Mouse (Mus musculus) limb, embryonic 13.5 days (tissue): Measurements from ENCODE around the gene Tsc22d3. TPM values are rescaled to one million over a fixed set of nuclear protein-coding genes. Genes with fewer than 3 reads are reported as not detected.

Experiments
- ATAC-seq: fragments of 200-750 bp; cut with Nextera tagmentation; 2 replicates; pipeline ENCODE4 v1.8.0; 2017; ENCODE audit warnings: low read depth, moderate number of reproducible peaks, moderate TSS enrichment; ENCODE audit not compliant: low FRiP score
- H3K27ac ChIP-seq: fragments of 300-500 bp; sonication (generic); 2 replicates; pipeline ENCODE4 v1.5.1; 2015; ENCODE audit warnings: inconsistent platforms, mild to moderate bottlenecking, moderate library complexity
- H3K27me3 ChIP-seq: fragments of 300-500 bp; sonication (generic); 2 replicates; pipeline ENCODE4 v1.6.1; 2015; ENCODE audit warnings: mild to moderate bottlenecking, inconsistent platforms
- H3K36me3 ChIP-seq: fragments of 300-500 bp; sonication (generic); 2 replicates; pipeline ENCODE4 v1.6.1; 2015; ENCODE audit warnings: inconsistent platforms, mild to moderate bottlenecking, moderate library complexity
- H3K4me1 ChIP-seq: fragments of 300-500 bp; sonication (generic); 2 replicates; pipeline ENCODE4 v1.6.1; 2015; ENCODE audit warnings: inconsistent platforms
- H3K4me2 ChIP-seq: fragments of 300-500 bp; sonication (generic); replicated peaks from 2 replicates; pipeline ENCODE4 v1.6.1; 2015; ENCODE audit warnings: inconsistent platforms, mild to moderate bottlenecking, moderate library complexity
- H3K4me3 ChIP-seq: fragments of 300-500 bp; sonication (generic); 2 replicates; pipeline ENCODE4 v1.5.1; 2015; ENCODE audit warnings: moderate library complexity, mild to moderate bottlenecking, inconsistent platforms
- H3K9ac ChIP-seq: fragments of 300-500 bp; sonication (generic); 2 replicates; pipeline ENCODE4 v1.6.1; 2015; ENCODE audit warnings: mild to moderate bottlenecking, inconsistent platforms
- H3K9me3 ChIP-seq: fragments of 300-500 bp; sonication (generic); 2 replicates; pipeline ENCODE4 v1.6.1; 2016; ENCODE audit warnings: inconsistent platforms
- WGBS: fragments of 180-500 bp; shearing (Covaris S2); methylation state at CpG from one replicate; pipeline ENCODE4 v1.1.7; 2015; 5-methylcytosine and 5-hydroxymethylcytosine counted together
- polyA plus RNA-seq: library from polyadenylated mRNA; unstranded; fragments of >200 nt; fragmentation: Nextera tagmentation; extraction: Ambion mirVana; gene quantifications from 2 replicates; pipeline ENCODE4 v1.2.1, GENCODE M21; 2015

The Tsc22d3 gene
- polyA plus RNA-seq, 1 experiment from 2014 or later = 114 TPM

GRCm38 (mm10) chrX:140539111-140539680, 61.3 kb downstream of the Tsc22d3 start:
- no peaks in the 10 kb centered on the region for H3K9me3 ChIP-seq
- peaks cover 66% of the 10 kb centered on the region for H3K27me3 ChIP-seq
- H3K4me1 ChIP-seq = peaks cover 11% of the 10 kb centered on the region; the same call in 1 of the 2 replicates
- peaks cover 10% of the 10 kb centered on the region; the same call in 1 of the 2 replicates for H3K36me3 ChIP-seq
- no peak overlapping the region for H3K9ac ChIP-seq
- no peak overlapping the region for H3K27ac ChIP-seq
- ATAC-seq = no peak
- H3K4me3 ChIP-seq = no peak overlapping the region
- no peak overlapping the region for H3K4me2 ChIP-seq
- WGBS = 82% methylated on average over 3 of the region's 3 CpGs

- WGBS = 76% methylated on average over 2 of the region's 2 CpGs
- Histone ChIP-seq H3K9me3 (no peaks in the 10 kb centered on the region), H3K4me1 (peaks cover 11% of the 10 kb centered on the region; the same call in 1 of the 2 replicates), H3K9ac (no peak overlapping the region), H3K4me2 (no peak overlapping the region), H3K36me3 (peaks cover 10% of the 10 kb centered on the region; the same call in 1 of the 2 replicates), H3K27me3 (peaks cover 66% of the 10 kb centered on the region), H3K4me3 (no peak overlapping the region), H3K27ac (no peak overlapping the region)
- no peak for ATAC-seq
These were observed 61.8 kb downstream of the Tsc22d3 start for GRCm38 (mm10) chrX:140538649-140539048.

GRCm38 (mm10) chrX:140537662-140538061, 62.8 kb downstream of the Tsc22d3 start:
- Histone ChIP-seq H3K4me1 (peaks cover 11% of the 10 kb centered on the region; the same call in 1 of the 2 replicates), H3K4me3 (no peak overlapping the region), H3K4me2 (no peak overlapping the region), H3K27me3 (peaks cover 57% of the 10 kb centered on the region), H3K9ac (no peak overlapping the region), H3K27ac (no peak overlapping the region), H3K9me3 (no peaks in the 10 kb centered on the region), H3K36me3 (peaks cover 10% of the 10 kb centered on the region; the same call in 1 of the 2 replicates)
- 42% methylated on average over 6 of the region's 6 CpGs for WGBS
- ATAC-seq = no peak

GRCm38 (mm10) chrX:140535487-140535886, 65.0 kb downstream of the Tsc22d3 start:
- peaks cover 8% of the 10 kb centered on the region; the same call in 1 of the 2 replicates for H3K36me3 ChIP-seq
- H3K4me1 ChIP-seq = no peaks in the 10 kb centered on the region
- H3K27me3 ChIP-seq = peaks cover 52% of the 10 kb centered on the region
- H3K4me2 ChIP-seq = no peak overlapping the region
- no peak overlapping the region for H3K4me3 ChIP-seq
- H3K9me3 ChIP-seq = no peaks in the 10 kb centered on the region
- H3K27ac ChIP-seq = no peak overlapping the region
- H3K9ac ChIP-seq = no peak overlapping the region
- WGBS = 64% methylated on average over 1 of the region's 1 CpGs
- no peak for ATAC-seq

- Histone ChIP-seq H3K9ac (no peak overlapping the region), H3K9me3 (no peaks in the 10 kb centered on the region), H3K27ac (no peak overlapping the region), H3K4me2 (no peak overlapping the region), H3K4me3 (no peak overlapping the region), H3K36me3 (no peaks in the 10 kb centered on the region), H3K27me3 (peaks cover 50% of the 10 kb centered on the region), H3K4me1 (0 out of 2 replicates have a peak, but pooled peaks cover 2% of the 10 kb centered on the region)
- WGBS = 70% methylated on average over 3 of the region's 3 CpGs
- ATAC-seq = no peak
These were observed 66.2 kb downstream of the Tsc22d3 start for GRCm38 (mm10) chrX:140534306-140534705.

- H3K9me3 ChIP-seq = no peaks in the 10 kb centered on the region
- H3K4me1 ChIP-seq = 0 out of 2 replicates have a peak, but pooled peaks cover 4% of the 10 kb centered on the region
- no peak overlapping the region for H3K4me3 ChIP-seq
- no peak overlapping the region for H3K27ac ChIP-seq
- peaks cover 52% of the 10 kb centered on the region for H3K27me3 ChIP-seq
- 86% methylated on average over 6 of the region's 6 CpGs for WGBS
- no peaks in the 10 kb centered on the region for H3K36me3 ChIP-seq
- no peak overlapping the region for H3K9ac ChIP-seq
- ATAC-seq = no peak
- no peak overlapping the region for H3K4me2 ChIP-seq
These were observed 68.1 kb downstream of the Tsc22d3 start for GRCm38 (mm10) chrX:140532325-140532724.

- ATAC-seq = no peak
- WGBS = 77% methylated on average over 2 of the region's 2 CpGs
- no peak overlapping the region for H3K27ac ChIP-seq
- H3K4me3 ChIP-seq = no peak overlapping the region
- H3K9ac ChIP-seq = no peak overlapping the region
- peaks cover 55% of the 10 kb centered on the region for H3K27me3 ChIP-seq
- H3K4me2 ChIP-seq = no peak overlapping the region
- no peaks in the 10 kb centered on the region for H3K36me3 ChIP-seq
- H3K9me3 ChIP-seq = no peaks in the 10 kb centered on the region
- H3K4me1 ChIP-seq = 0 out of 2 replicates have a peak, but pooled peaks cover 4% of the 10 kb centered on the region
These were observed 69.1 kb downstream of the Tsc22d3 start for GRCm38 (mm10) chrX:140531356-140531755.

- no peaks in the 10 kb centered on the region for H3K36me3 ChIP-seq
- H3K9me3 ChIP-seq = no peaks in the 10 kb centered on the region
- peaks cover 57% of the 10 kb centered on the region for H3K27me3 ChIP-seq
- no peak overlapping the region for H3K27ac ChIP-seq
- no peak overlapping the region for H3K4me3 ChIP-seq
- 0 out of 2 replicates have a peak, but pooled peaks cover 4% of the 10 kb centered on the region for H3K4me1 ChIP-seq
- 80% methylated on average over 5 of the region's 5 CpGs for WGBS
- H3K4me2 ChIP-seq = no peak overlapping the region
- no peak overlapping the region for H3K9ac ChIP-seq
- no peak for ATAC-seq
These were observed 69.8 kb downstream of the Tsc22d3 start for GRCm38 (mm10) chrX:140530632-140531031.

- WGBS = 44% methylated on average over 5 of the region's 5 CpGs
- peaks cover 46% of the 10 kb centered on the region for H3K27me3 ChIP-seq
- no peak overlapping the region for H3K4me2 ChIP-seq
- H3K4me3 ChIP-seq = no peak overlapping the region
- no peak overlapping the region for H3K9ac ChIP-seq
- no peaks in the 10 kb centered on the region for H3K36me3 ChIP-seq
- no peak for ATAC-seq
- no peak overlapping the region for H3K27ac ChIP-seq
- H3K4me1 ChIP-seq = 0 out of 2 replicates have a peak, but pooled peaks cover 4% of the 10 kb centered on the region
- no peaks in the 10 kb centered on the region for H3K9me3 ChIP-seq
These were observed 71.3 kb downstream of the Tsc22d3 start for GRCm38 (mm10) chrX:140529074-140529561.

- no peaks in the 10 kb centered on the region for H3K36me3 ChIP-seq
- WGBS = 32% methylated on average over 6 of the region's 6 CpGs
- no peak overlapping the region for H3K27ac ChIP-seq
- H3K4me2 ChIP-seq = no peak overlapping the region
- no peak overlapping the region for H3K9ac ChIP-seq
- no peak for ATAC-seq
- no peak overlapping the region for H3K4me3 ChIP-seq
- H3K4me1 ChIP-seq = 0 out of 2 replicates have a peak, but pooled peaks cover 7% of the 10 kb centered on the region
- H3K27me3 ChIP-seq = peaks cover 44% of the 10 kb centered on the region
- no peaks in the 10 kb centered on the region for H3K9me3 ChIP-seq
These were observed 73.2 kb downstream of the Tsc22d3 start for GRCm38 (mm10) chrX:140527231-140527630.

- H3K9me3 ChIP-seq = no peaks in the 10 kb centered on the region
- peaks cover 34% of the 10 kb centered on the region for H3K27me3 ChIP-seq
- no peak overlapping the region for H3K27ac ChIP-seq
- no peaks in the 10 kb centered on the region for H3K36me3 ChIP-seq
- 0 out of 2 replicates have a peak, but pooled peaks cover 10% of the 10 kb centered on the region for H3K4me1 ChIP-seq
- no peak for ATAC-seq
- no peak overlapping the region for H3K4me2 ChIP-seq
- H3K4me3 ChIP-seq = no peak overlapping the region
- H3K9ac ChIP-seq = no peak overlapping the region
- WGBS = 85% methylated on average over 5 of the region's 5 CpGs
These were observed 74.2 kb downstream of the Tsc22d3 start for GRCm38 (mm10) chrX:140526253-140526618.

GRCm38 (mm10) chrX:140525604-140526252, 74.7 kb downstream of the Tsc22d3 start:
- Histone ChIP-seq H3K36me3 (no peaks in the 10 kb centered on the region), H3K4me2 (no peak overlapping the region), H3K9ac (no peak overlapping the region), H3K27ac (no peak overlapping the region), H3K4me1 (peaks cover 13% of the 10 kb centered on the region; the same call in 1 of the 2 replicates), H3K9me3 (no peaks in the 10 kb centered on the region), H3K27me3 (peaks cover 32% of the 10 kb centered on the region), H3K4me3 (no peak overlapping the region)
- WGBS = 87% methylated on average over 7 of the region's 7 CpGs
- ATAC-seq = no peak
